Mouse (Mus musculus) adrenal gland, postnatal 25 days (tissue): Measurements from ENCODE around the gene Frmd4a. TPM values are rescaled to one million over a fixed set of nuclear protein-coding genes. Genes with fewer than 3 reads are reported as not detected.

Experiments used
- DNase-seq: peaks from one replicate; pipeline ENCODE4 v3.0.0; 2021; ENCODE audit warnings: mixed read lengths
- total RNA-seq: library from RNA; stranded (reverse); gene quantifications from 2 replicates; pipeline ENCODE4 v1.2.3, GENCODE M21; 2021

The Frmd4a gene
- total RNA-seq, 1 experiment from 2014 or later, result 14.6 TPM

- no peak for DNase-seq
These were observed 514.1 kb downstream of the Frmd4a start for GRCm38 (mm10) chr2:4531533-4532197.

- no peak for DNase-seq
These were observed 514.7 kb downstream of the Frmd4a start for GRCm38 (mm10) chr2:4532198-4532568.

GRCm38 (mm10) chr2:4532945-4533344 is 515.4 kb downstream of the Frmd4a start:
- no peak for DNase-seq

GRCm38 (mm10) chr2:4535187-4535864 is 517.8 kb downstream of the Frmd4a start:
- DNase-seq, result no peak

- DNase-seq, result no peak
These were observed 523.8 kb downstream of the Frmd4a start for GRCm38 (mm10) chr2:4541330-4541729.

- no peak for DNase-seq
These were observed 524.5 kb downstream of the Frmd4a start for GRCm38 (mm10) chr2:4541844-4542628.

GRCm38 (mm10) chr2:4542629-4543416 is 525.3 kb downstream of the Frmd4a start:
- peak; percentile 39 for DNase-seq

GRCm38 (mm10) chr2:4543417-4543775 is 525.9 kb downstream of the Frmd4a start:
- DNase-seq, result no peak

- no peak for DNase-seq
These were observed 526.8 kb downstream of the Frmd4a start for GRCm38 (mm10) chr2:4544360-4544759.

GRCm38 (mm10) chr2:4545261-4545660 is 527.7 kb downstream of the Frmd4a start:
- no peak for DNase-seq

GRCm38 (mm10) chr2:4547003-4547662 is 529.6 kb downstream of the Frmd4a start:
- no peak for DNase-seq

GRCm38 (mm10) chr2:4549271-4549670 is 531.8 kb downstream of the Frmd4a start:
- DNase-seq, result no peak

- DNase-seq, result no peak
These were observed 532.7 kb downstream of the Frmd4a start for GRCm38 (mm10) chr2:4550017-4550763.

GRCm38 (mm10) chr2:4551438-4551837 is 533.9 kb downstream of the Frmd4a start:
- DNase-seq, result no peak

- no peak for DNase-seq
These were observed 534.3 kb downstream of the Frmd4a start for GRCm38 (mm10) chr2:4551866-4552265.

- no peak for DNase-seq
These were observed 535.0 kb downstream of the Frmd4a start for GRCm38 (mm10) chr2:4552486-4552885.

- no peak for DNase-seq
These were observed 537.7 kb downstream of the Frmd4a start for GRCm38 (mm10) chr2:4555221-4555631.

GRCm38 (mm10) chr2:4556188-4556587 is 538.7 kb downstream of the Frmd4a start:
- no peak for DNase-seq

- DNase-seq, result no peak
These were observed 539.5 kb downstream of the Frmd4a start for GRCm38 (mm10) chr2:4557028-4557427.

- no peak for DNase-seq
These were observed 539.9 kb downstream of the Frmd4a start for GRCm38 (mm10) chr2:4557466-4557865.

GRCm38 (mm10) chr2:4558651-4559203 is 541.2 kb downstream of the Frmd4a start:
- no peak for DNase-seq
